Comparison of ENCODE assay signal across 17 mouse cellular contexts in genomic region chr4:117581626-117582025, GRCm38 (mm10).
"Had no signal": no experiment of that assay in that cellular context is flagged by ENCODE, and none has a peak within 500 bp of the region (broad histone marks: within the 10 kb centered on the region; RNA-seq: fewer than 3 reads in every experiment).

No protein-coding gene starts in this region.

- DNase-seq: kidney, adult 9 months; layer of hippocampus, adult 9-11 months; layer of hippocampus, postnatal 36 days; liver; liver, embryonic 13.5 days; liver, postnatal 0 days; lung, postnatal 14 days; retina, postnatal 1 day; thymus, adult 2 months; thymus, postnatal 25 days had no signal

- H3K4me1 ChIP-seq: lung, embryonic 15.5 days; midbrain, embryonic 12.5 days; stomach, embryonic 15.5 days had no signal

- H3K27ac ChIP-seq: limb, embryonic 12.5 days; liver, embryonic 13.5 days; lung, embryonic 15.5 days; macrophage; midbrain, embryonic 12.5 days; stomach, embryonic 15.5 days had no signal

- H3K4me3 ChIP-seq: limb, embryonic 12.5 days; liver, embryonic 13.5 days; lung, embryonic 15.5 days; megakaryocyte, embryonic 14.5 days; midbrain, embryonic 12.5 days; stomach, embryonic 15.5 days had no signal

- H3K27me3 ChIP-seq: limb, embryonic 12.5 days; liver, embryonic 13.5 days; lung, embryonic 15.5 days; megakaryocyte, embryonic 14.5 days; midbrain, embryonic 12.5 days; stomach, embryonic 15.5 days had no signal

- ATAC-seq: liver, postnatal 0 days; midbrain, embryonic 16.5 days had no signal

- H3K9ac ChIP-seq: limb, embryonic 12.5 days; liver, embryonic 13.5 days; liver, postnatal 0 days; lung, embryonic 15.5 days; midbrain, embryonic 12.5 days; stomach, embryonic 15.5 days had no signal

- H3K4me2 ChIP-seq: limb, embryonic 12.5 days; liver, embryonic 13.5 days; lung, embryonic 15.5 days; midbrain, embryonic 12.5 days; stomach, embryonic 15.5 days had no signal

- H3K9me3 ChIP-seq: limb, embryonic 12.5 days; liver, embryonic 13.5 days; lung, embryonic 15.5 days; megakaryocyte, embryonic 14.5 days; midbrain, embryonic 12.5 days; stomach, embryonic 15.5 days had no signal
